Mouse (Mus musculus): ENCODE data around the gene Gnptab.
"Not testable (repeated sequence)": the region's sequence is repeated elsewhere in the genome, so short reads cannot be mapped to it uniquely, and the experiment has no call there.

The Gnptab gene

GRCm38 (mm10) chr10:88379013-88379885 lies at the start of gene Gnptab, which contains the start of gene Dram1:
Gene Gnptab, plus strand, starts transcription at chr10:88379132.
Gene Dram1, minus strand, starts transcription at chr10:88379080.
- DNase-seq (ENCODE audit: low spot score) = peak; percentile 42

DNA sequence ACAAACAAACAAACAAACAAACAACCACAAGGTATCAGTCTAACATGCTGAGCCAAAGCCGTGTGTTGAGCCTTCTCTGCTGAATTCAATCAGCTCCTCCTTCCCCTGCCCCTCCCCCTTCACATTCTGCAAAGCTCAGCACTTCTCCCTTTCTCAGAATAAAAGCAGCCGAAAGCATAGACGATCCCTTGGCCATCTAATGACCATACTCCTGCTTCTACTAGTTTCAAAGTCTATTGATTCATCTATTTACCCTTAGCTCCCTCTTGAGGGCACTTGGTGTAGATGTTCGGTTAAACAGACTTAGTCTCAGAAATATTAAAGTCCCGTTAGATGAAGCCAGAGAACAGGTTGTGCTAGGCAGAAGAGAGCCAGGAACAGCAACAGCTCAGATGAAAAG lies 48.2 kb upstream of the Gnptab start:
- DNase-seq (ENCODE audit: low spot score) = no peak

DNA sequence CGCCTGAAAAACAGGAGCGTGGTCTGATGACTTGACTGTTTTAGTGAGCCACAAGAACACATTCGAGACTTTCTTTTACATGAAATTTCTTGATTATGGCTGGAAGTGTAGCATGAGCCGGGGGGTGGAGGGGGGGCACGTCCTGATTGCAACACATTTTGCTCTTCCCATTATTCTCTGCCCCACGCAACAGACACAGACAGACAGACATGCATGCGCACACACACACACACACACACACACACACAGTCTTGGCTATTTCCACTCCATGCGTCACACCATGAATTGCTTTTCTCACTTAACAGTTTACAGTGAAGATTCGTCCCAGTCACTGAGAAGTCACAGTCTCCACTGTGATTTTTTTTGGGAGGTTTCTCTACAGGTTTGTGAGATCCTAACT lies 38.3 kb upstream of the Gnptab start:
- DNase-seq (ENCODE audit: low spot score) = no peak

DNA sequence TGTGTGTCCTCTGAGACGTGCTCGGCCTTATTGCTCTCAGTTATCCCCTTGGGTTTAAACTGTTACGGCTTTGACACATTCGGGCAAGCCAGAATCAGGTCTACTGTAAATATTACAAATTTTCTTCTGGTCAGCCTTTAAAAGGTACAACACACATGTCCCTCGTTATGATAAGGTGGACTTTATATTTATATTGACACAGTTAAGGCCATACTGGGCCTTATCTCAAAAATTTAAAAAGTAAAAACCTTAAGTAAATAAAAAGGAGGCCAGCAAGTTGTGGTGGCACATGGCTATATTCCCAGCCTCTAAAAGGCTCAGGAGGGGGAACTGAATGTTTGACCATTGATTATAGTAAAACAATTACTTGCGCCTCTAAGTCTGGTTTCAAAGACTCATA lies 37.6 kb upstream of the Gnptab start:
- DNase-seq (ENCODE audit: low spot score) = no peak

GRCm38 (mm10) chr10:88345899-88346401 lies 33.0 kb upstream of the Gnptab start:
- no peak for DNase-seq (ENCODE audit: low spot score)

DNA sequence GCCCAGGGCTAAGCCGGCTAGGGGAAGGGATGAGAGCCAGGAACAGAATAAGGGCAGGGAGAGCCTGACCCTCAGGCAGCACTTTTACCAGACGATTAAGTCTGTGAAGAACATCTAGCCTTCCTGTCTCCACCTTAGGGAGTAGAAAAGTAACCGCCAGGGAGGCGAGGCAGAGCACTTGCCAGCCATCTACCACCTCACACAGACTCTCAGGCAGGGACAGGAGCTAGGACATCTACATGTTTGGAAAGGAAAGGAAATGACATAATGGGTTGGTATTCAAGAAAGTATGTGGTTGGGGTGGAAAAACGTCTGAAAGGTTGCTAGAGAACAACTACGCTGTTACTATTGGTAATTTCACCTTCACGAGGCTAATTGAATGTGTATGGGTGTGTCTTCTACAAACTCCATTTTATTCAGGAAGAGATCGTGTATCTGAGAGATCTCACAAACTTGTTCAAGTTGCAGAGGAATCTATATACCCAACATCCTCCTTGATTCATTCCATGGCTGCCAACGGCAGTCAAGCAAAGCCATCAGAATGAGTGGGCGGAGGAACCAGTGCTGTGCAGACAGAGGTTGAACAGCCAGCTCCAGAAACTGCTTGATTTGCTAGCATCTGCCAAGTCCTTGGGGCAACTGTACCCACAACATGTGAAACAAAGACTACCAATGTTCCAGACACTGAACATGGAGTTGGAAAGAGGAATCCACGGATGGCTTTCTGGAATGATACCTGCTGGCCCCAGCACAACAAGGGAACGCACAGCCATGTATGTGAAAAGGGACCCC lies 32.3 kb upstream of the Gnptab start:
- no peak for DNase-seq (ENCODE audit: low spot score)

- DNase-seq (ENCODE audit: low spot score) = no peak
These were observed 29.1 kb upstream of the Gnptab start for GRCm38 (mm10) chr10:88349800-88350199.

DNA sequence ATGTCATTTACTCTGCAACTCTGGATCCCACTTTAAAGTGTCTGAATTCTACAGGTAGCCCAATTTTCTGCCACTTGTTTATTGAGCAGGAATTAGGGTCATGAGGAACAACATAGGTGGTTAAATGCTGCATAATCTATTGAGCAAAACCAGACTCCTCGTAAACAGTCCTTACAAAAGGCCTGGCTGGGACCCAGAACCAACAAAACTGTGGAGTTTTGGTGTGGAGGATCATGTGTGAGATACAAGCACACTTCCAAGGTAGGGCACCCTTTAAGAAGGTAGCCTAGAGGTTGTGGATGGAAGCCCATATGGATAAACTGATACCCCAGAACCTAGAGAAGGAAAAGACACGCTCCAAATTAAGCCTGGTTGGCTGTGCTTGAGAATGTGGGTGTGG lies 28.2 kb upstream of the Gnptab start:
- no peak for DNase-seq (ENCODE audit: low spot score)

- no peak for DNase-seq (ENCODE audit: low spot score)
These were observed 27.4 kb upstream of the Gnptab start for GRCm38 (mm10) chr10:88351411-88352103.

- DNase-seq (ENCODE audit: low spot score) = no peak
These were observed 26.4 kb upstream of the Gnptab start for GRCm38 (mm10) chr10:88352549-88352948.

DNA sequence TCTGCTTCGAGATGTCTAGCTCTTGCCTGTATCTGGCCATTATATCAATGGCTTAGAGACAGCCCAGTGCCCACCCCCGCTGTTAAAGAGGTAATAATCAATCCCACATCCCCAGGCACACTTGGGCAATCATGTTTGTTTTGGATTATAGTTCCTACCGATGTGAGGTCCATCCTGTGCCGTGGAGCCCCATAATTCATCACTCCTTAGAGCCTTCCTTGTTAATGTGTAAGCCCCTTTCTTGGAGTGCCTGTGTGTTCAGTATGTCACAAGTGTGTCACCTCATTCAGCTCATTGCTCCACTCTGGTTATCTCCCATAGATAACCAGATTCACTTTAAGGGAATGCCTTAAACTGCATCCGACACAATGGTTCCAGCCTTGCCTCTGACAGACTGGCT lies 24.3 kb upstream of the Gnptab start:
- DNase-seq (ENCODE audit: low spot score) = no peak

DNA sequence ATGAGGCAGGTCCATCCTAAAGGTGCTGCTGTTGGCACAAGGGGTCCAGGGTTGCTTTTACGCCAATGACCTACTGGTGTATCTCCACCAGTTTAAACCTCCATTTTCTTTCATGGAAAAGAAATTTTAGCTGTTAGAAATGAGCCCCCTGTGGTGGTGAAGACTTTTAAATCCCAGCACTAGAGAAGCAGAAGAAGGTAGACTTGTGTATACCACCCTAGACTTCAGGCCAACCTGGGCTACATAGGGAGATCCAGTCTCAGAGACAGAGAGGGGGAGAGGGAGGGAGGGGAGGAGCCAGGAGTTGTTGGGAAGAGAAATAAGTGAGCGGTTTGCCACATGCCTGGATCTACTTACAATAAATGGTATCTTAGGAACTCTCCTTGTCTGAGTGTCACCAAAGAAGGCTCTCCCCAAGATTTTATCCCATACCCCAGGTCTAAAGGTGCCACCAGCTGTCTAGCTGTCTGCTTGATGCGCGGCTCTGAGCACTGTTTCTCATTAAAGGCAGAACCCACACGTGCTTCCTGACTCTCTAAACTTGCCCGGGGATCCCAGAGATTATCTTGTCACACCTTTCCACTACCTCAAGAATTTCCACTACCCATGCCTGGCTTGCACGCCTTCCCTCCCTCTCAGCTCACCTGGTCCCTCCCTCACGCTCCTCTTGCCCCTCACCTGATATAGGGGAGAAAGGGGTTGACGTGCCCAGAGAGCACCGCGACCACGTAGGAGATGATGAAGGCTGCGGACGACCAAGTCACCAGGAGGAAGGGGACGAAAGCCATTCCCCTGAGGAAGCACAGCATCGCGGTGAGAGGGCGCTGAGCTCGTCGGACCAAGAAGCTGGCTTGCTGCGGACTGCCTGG lies 22.6 kb upstream of the Gnptab start:
- DNase-seq (ENCODE audit: low spot score) = no peak

DNA sequence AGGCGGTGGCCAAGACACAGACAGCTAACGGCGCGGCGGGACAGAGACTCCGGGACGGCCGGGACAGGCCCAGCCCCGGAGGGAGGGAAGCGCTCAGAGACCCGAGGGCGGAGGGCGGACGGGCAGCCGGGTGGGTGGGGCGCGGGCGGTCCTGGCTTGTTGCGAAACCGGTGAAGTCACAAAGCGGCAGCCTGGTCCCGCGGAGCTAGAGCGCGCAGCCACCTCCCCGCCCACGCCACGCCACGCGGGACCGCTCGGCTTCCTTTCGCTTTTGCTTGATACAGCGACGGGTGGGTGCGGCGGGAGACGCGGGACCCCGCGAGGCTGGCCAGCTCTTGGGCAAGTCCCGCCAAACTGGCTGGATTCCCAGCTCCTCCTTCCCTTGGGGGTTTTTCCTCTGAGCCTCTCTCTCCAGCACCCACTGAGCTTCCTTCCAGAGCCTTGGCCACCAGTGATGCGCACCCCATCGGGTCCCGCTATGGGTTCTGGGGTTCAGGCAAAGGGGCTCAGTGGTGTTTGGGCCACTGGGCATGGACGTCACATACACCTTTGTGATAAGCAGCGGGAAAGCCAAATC lies 21.9 kb upstream of the Gnptab start:
- peak; percentile 33 for DNase-seq (ENCODE audit: low spot score)

- DNase-seq (ENCODE audit: low spot score) = no peak
These were observed 16.7 kb upstream of the Gnptab start for GRCm38 (mm10) chr10:88362218-88362617.

DNA sequence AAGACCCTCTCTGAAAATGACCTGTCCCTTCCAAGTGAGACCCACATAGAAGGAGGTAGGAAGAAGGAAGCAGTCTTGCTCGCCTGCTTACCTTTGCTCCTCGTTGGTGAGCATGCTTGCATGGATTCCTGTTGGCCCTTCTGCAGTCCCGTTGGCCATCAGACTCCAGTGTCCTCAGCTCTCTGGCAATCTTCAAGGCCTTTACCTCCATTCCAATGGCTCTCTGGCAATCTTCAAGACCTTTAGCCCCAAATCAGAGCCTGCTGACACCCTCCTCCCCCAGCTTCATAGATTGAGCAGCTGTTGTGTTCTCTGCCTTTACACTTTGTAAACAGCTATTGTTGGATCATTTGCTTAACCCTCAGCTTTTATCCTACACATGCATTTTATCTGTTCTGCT lies 14.7 kb upstream of the Gnptab start:
- DNase-seq (ENCODE audit: low spot score) = no peak

DNA sequence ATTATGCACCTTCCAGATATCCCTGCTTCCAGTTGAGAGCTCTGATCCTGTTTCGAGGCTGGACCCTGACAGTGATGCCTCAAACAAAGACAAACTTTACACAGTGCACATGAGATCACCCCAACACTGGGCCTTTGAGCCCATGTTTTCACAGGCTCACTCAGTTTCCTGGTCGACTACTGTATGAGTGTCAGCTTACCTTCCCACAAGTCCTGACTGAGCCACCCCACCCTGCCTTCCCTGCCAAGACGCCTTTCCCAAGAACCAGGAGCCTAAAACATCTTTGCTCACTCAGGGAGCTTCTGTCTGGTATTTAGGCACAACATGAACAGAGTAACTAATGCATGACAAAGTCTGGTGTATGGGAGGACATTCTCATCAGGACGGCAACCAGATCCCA lies 9.7 kb upstream of the Gnptab start:
- no peak for DNase-seq (ENCODE audit: low spot score)

GRCm38 (mm10) chr10:88371793-88372192 lies 7.1 kb upstream of the Gnptab start:
- no peak for DNase-seq (ENCODE audit: low spot score)

DNA sequence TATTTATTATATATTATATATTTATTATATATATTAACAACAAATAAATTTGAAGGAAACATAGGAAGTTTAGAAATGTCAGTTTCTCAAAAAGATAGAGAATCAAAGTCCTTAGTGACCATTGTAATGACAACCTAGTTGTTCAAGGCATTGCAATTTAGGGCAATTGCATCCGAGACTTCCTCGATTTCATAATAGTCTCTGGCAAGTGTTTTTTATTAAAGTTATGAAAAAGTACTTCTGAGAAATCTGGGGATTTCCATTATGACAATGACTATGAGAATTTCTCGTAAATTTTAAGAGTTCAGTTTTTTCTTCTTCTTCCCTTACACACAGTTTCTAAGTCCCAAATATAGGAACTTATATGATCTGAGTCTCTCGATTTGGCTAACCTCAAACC lies 6.5 kb upstream of the Gnptab start:
- DNase-seq (ENCODE audit: low spot score) = no peak

GRCm38 (mm10) chr10:88372945-88373344 lies 6.0 kb upstream of the Gnptab start:
- DNase-seq (ENCODE audit: low spot score) = not testable (repeated sequence)

DNA sequence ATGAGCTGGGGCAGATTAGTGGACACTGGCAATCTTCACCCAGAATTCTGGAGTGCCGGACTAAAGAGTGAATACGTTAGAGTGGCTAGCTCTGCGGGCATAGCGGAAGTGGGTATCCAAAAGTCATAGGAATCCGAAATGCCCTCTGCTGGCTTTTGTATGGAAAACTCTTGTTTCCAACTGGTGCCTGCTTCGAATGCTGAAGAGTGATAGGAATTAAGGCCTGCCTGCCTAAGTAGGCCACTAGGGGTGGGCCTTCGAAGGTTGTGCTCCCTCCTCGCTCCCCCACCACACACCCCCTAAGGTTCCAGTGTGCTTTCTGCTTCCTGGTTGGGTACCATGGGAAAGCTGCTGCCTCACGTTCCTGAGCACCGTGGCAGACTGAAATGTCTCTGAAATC lies 3.9 kb upstream of the Gnptab start:
- DNase-seq (ENCODE audit: low spot score) = no peak

DNA sequence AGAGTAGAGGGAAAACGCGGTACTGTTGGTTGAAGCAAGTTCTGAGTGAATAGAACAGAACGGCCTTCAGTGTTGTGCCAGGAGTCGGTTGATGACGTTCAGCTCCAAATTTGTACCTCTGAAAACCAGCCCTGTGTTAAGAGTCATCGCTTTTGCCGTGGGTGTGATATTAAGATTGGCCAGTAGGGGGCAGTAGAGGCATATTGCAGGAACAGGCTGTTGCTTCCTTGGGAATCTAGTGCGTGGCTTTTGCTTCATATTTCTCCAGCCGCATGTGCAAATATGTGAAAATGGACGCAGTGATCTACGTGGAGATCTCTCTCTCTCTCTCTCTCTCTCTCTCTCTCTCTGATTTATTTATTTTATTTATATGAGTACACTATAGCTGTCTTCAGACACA lies 2.2 kb upstream of the Gnptab start:
- DNase-seq (ENCODE audit: low spot score) = peak; percentile 68
